Mouse (Mus musculus): ENCODE measurements around the gene Tmod1.

- TF ChIP-seq CTCF (IDR thresholded peaks at IDR 0.05; ENCODE audit: low read depth) (no peak), EP300 (IDR thresholded peaks at IDR 0.05; ENCODE audit: low read depth) (no peak)
Measured at GRCm38 (mm10) chr4:46146881-46147280, 108.1 kb downstream of the Tmod1 start.

Data from heart, postnatal 0 days (tissue).